Mouse (Mus musculus) macrophage (primary cell): ENCODE results near the gene Vmn1r21. TPM values are rescaled to one million over a fixed set of nuclear protein-coding genes. Genes with fewer than 3 reads are reported as not detected.

Experiments
- H3K27ac ChIP-seq: fragments of 350-480 bp; formaldehyde crosslinking; 2 replicates; pipeline ENCODE4 v1.9.0; 2021
- H3K36me3 ChIP-seq: fragments of 350-480 bp; formaldehyde crosslinking; 2 replicates; pipeline ENCODE4 v1.9.0; 2021; ENCODE audit errors: inconsistent target
- H3K4me3 ChIP-seq: fragments of 350-480 bp; formaldehyde crosslinking; 2 replicates; pipeline ENCODE4 v1.9.0; 2021; ENCODE audit errors: inconsistent target
- H3K79me2 ChIP-seq: fragments of 350-480 bp; formaldehyde crosslinking; 2 replicates; pipeline ENCODE4 v1.9.0; 2021; ENCODE audit errors: inconsistent target
- WGBS: methylation state at CpG from one replicate; pipeline ENCODE4 v1.1.7; 2026; ENCODE audit warnings: inconsistent platforms; ENCODE audit not compliant: missing documents; 5-methylcytosine and 5-hydroxymethylcytosine counted together
- polyA plus RNA-seq: library from polyadenylated mRNA; stranded (reverse); fragments of 250-400 nt; gene quantifications from 3 replicates; pipeline ENCODE4 v1.2.4, GENCODE M21; 2018; ENCODE audit warnings: inconsistent platforms

The Vmn1r21 gene
- polyA plus RNA-seq, 1 experiment from 2014 or later = not detected

DNA sequence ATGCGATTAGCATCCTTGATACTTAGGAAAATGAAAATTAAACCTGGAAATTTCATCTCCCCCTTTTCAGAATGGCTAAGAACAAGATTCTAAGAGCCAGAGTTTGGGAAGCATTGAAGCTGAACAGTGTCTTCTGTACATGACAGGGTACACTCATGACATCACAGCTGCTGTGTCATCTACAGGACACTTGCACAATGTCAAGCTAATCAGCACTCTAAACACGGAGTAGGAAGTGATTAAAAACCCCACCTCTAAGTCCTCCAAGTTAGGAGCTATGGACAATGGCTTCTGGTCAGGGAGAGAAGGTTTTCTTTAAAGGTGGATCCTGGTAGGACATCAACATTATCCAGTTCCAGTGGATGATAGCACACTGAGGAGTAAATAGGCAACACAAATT is 47.0 kb downstream of the Vmn1r21 start:
- H3K4me3 ChIP-seq = no peak overlapping the region

DNA sequence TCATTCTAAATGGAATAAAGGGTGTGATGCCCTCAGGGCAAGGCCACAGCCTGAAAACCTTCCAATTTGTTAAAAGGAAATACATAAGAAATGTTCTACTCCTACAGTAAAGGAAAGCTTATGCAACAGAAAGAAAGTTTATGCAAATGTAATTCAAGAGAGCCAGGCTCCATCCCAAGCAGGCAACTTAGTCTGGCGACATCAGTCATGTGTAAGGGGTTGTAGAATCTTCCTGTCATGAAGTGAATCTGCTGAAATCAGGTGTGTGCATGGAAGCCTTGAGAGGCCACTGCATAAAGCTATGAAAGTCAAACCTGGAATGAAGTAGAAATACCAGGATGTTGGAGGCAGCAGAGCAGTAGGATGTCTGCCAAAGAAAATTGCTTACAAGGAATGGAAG is 51.2 kb downstream of the Vmn1r21 start:
- 93% methylated on average over 1 of the region's 1 CpGs for WGBS
- H3K27ac ChIP-seq = no peak overlapping the region
- H3K79me2 ChIP-seq = no peaks in the 10 kb centered on the region
- no peaks in the 10 kb centered on the region for H3K36me3 ChIP-seq
- no peak overlapping the region for H3K4me3 ChIP-seq

More for the DNA sequence above, 47.0 kb downstream of the Vmn1r21 start:
- H3K79me2 ChIP-seq = no peaks in the 10 kb centered on the region
- H3K27ac ChIP-seq = no peak overlapping the region
- 56% methylated on average over 2 of the region's 2 CpGs for WGBS
- no peaks in the 10 kb centered on the region for H3K36me3 ChIP-seq

DNA sequence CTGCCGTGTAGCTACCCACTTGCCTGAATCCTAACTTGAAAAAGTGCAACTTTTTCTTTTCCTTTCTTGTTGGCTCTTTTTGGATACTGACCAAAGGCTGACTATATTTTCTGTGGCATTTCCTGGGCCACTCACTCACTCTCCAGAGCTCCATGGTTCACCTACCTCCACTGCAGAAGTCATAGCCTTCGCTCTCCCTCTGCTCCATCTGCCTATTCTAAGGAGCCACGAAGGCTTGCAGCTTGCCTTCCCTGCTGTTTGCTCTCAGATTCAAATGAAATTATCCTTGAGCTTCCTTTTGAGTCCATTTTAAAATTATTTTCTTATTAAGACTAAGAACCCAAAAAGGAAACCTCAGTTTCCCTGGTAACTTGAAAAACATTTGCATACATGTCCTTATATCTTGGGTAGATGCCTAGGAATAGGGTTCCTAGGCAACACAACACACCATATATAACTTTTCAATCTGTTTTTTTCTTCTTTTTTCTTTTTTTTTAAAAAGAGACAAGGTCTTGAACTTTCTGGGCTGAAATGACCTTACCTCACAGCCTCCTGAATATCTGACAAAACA is 53.2 kb downstream of the Vmn1r21 start:
- no peaks in the 10 kb centered on the region for H3K36me3 ChIP-seq
- no peak overlapping the region for H3K4me3 ChIP-seq
- WGBS = 97% methylated on average over 3 of the region's 3 CpGs
- H3K27ac ChIP-seq = no peak overlapping the region
- H3K79me2 ChIP-seq = no peaks in the 10 kb centered on the region

DNA sequence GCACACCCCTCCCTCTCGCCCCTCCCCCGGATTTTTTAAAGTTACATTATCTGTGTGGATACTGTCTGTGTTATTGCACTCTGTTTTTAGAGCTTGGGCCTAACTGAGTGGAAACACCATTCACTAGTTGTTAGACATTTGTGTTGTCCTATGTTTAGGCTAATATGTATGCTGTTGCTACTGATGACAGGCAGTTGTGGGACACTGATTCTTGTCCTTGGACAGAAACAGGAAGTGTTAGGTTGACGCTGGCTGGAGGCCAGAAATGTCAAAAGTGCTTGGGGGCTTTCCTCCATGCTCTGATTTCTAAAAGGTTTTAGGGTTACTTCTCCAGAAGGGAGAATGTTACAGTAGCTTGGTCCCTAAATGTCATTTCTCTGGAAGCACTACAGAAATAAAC is 54.3 kb downstream of the Vmn1r21 start:
- H3K27ac ChIP-seq = no peak overlapping the region
- WGBS = 50% methylated on average over 2 of the region's 3 CpGs

More for the DNA sequence above, 54.3 kb downstream of the Vmn1r21 start:
- Histone ChIP-seq H3K4me3 (no peak overlapping the region), H3K79me2 (no peaks in the 10 kb centered on the region), H3K36me3 (no peaks in the 10 kb centered on the region)

Other genes starting within 250 kb of the Vmn1r21 start
- 4.9 to 6.6 TPM (median 6.6 TPM) in 3 replicates for gene Pyurf, start 158.3 kb downstream of the Vmn1r21 start, polyA plus RNA-seq
- 14.3 to 18.0 TPM (median 15.4 TPM) in 3 replicates for gene Lancl2, start 147.8 kb downstream of the Vmn1r21 start, polyA plus RNA-seq
- 28.8 to 38.0 TPM (median 31.5 TPM) in 3 replicates for gene Vopp1, start 25.2 kb downstream of the Vmn1r21 start, polyA plus RNA-seq
- gene Vmn1r22, start 57.7 kb upstream of the Vmn1r21 start, polyA plus RNA-seq = not detected in 3 replicates
- gene Vmn1r23, start 76.5 kb upstream of the Vmn1r21 start, polyA plus RNA-seq = not detected in 3 replicates
- not detected in 3 replicates for gene Vmn1r24, start 111.2 kb upstream of the Vmn1r21 start, polyA plus RNA-seq
- not detected in 3 replicates for gene Vmn1r25, start 130.5 kb upstream of the Vmn1r21 start, polyA plus RNA-seq
- not detected in 3 replicates for gene Vmn1r26, start 164.8 kb upstream of the Vmn1r21 start, polyA plus RNA-seq